ENCODE assay signal across 15 mouse cellular contexts in the genomic region with DNA sequence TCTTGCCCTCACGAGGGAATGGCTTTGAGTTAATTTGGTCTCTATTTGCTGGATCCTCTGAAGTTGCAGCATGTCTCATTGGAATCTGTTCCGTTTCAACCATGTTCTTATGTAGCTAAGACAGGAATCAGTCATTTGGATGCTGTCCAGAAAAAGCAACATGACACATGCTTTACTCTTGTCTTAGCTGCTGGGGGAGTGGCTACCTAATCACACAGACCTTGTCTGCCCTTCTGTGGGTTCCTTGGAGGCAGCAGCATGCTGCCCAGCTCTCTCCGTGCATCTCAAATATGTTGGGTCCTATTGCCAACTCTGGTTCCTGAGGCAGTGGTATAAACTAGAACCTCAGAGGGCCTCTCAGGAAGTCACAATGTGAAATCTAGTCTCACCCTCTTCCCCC. TPM values are rescaled to one million over a fixed set of nuclear protein-coding genes. Genes with fewer than 3 reads are reported as not detected.
DNase-seq lines count a peak whose midpoint lies in the region; ATAC-seq and TF ChIP-seq lines count a peak whose summit lies in the region.
"Had no signal": no experiment of that assay in that cellular context is flagged by ENCODE, and none has a peak within 500 bp of the region (broad histone marks: within the 10 kb centered on the region; RNA-seq: fewer than 3 reads in every experiment).

No protein-coding gene starts in this region.

- no peak overlapping the region for H3K9ac ChIP-seq in heart, embryonic 11.5 days (ENCODE audit: low read depth, low read length)
- no peak overlapping the region for H3K9ac ChIP-seq in kidney, postnatal 0 days (ENCODE audit: low read depth, low read length)
- H3K9ac ChIP-seq in MEL (ENCODE audit: control insufficient read depth, low read depth, low read length, poor library complexity, severe bottlenecking) = no peak overlapping the region
- no peak overlapping the region for H3K9ac ChIP-seq in liver, postnatal 0 days (replicated peaks)
- H3K9ac ChIP-seq in hindbrain, embryonic 13.5 days = no peak overlapping the region
- H3K9ac ChIP-seq: embryonic facial prominence, embryonic 12.5 days; hindbrain, embryonic 12.5 days; kidney, embryonic 15.5 days had no signal

- no peaks in the 10 kb centered on the region for H3K36me3 ChIP-seq in heart, embryonic 11.5 days (ENCODE audit: control insufficient read depth, insufficient read depth, low read length)
- H3K36me3 ChIP-seq in kidney, postnatal 0 days (ENCODE audit: insufficient read depth, low read length) = no peaks in the 10 kb centered on the region
- H3K36me3 ChIP-seq in MEL (ENCODE audit: control insufficient read depth in 1 of 2, insufficient read depth in 2 of 2, low read length in 2 of 2) = no peaks in the 10 kb centered on the region
- no peaks in the 10 kb centered on the region for H3K36me3 ChIP-seq in liver, postnatal 0 days (replicated peaks; ENCODE audit: insufficient read depth, low read length)
- H3K36me3 ChIP-seq in hindbrain, embryonic 13.5 days = no peaks in the 10 kb centered on the region
- H3K36me3 ChIP-seq: embryonic facial prominence, embryonic 12.5 days; hindbrain, embryonic 12.5 days; kidney, embryonic 15.5 days had no signal

- TF ChIP-seq CTCF in kidney, postnatal 0 days (IDR thresholded peaks at IDR 0.05; ENCODE audit: low read depth) = no peak
- TF ChIP-seq CTCF in MEL (IDR thresholded peaks at IDR 0.05 in 2 of 3, conservative IDR thresholded peaks at IDR 0.05 in 1 of 3; ENCODE audit: control insufficient read depth in 1 of 3, insufficient read depth in 1 of 3, low read depth in 2 of 3, low read length in 3 of 3, poor library complexity in 1 of 3, severe bottlenecking in 1 of 3) = no peak
- no peak for TF ChIP-seq CTCF in liver, postnatal 0 days (IDR thresholded peaks at IDR 0.05; ENCODE audit: low read depth)

- H3K79me2 ChIP-seq in MEL (ENCODE audit: control insufficient read depth, insufficient read depth, low read length, poor library complexity) = no peaks in the 10 kb centered on the region

- TF ChIP-seq POLR2A in MEL (IDR thresholded peaks at IDR 0.05; ENCODE audit: control insufficient read depth in 1 of 2, insufficient read depth in 1 of 2, low read depth in 1 of 2, low read length in 2 of 2, poor library complexity in 1 of 2) = no peak

- no peak for DNase-seq in heart, adult 18-20 months
- DNase-seq in kidney, postnatal 0 days (ENCODE audit: low spot score) = peak; percentile 44
- DNase-seq in kidney, adult 18-20 months = no peak
- DNase-seq in MEL (ENCODE audit: low read depth, low spot score) = peak; percentile 38
- no peak for DNase-seq in liver, postnatal 0 days
- DNase-seq in cerebellum, postnatal 4 days (ENCODE audit: low spot score in 2 of 2) = no peak
- DNase-seq: left cerebral cortex, postnatal 4 days had no signal

- peak; percentile 67 for ATAC-seq in heart, embryonic 11.5 days (replicated peaks; ENCODE audit: insufficient number of reproducible peaks, low FRiP score, low TSS enrichment)
- ATAC-seq in kidney, postnatal 0 days (replicated peaks; ENCODE audit: low FRiP score, low read depth) = no peak
- 0 out of 2 replicates have a peak, but pooled peaks have one; percentile 19 for ATAC-seq in liver, postnatal 0 days
- ATAC-seq in hindbrain, embryonic 13.5 days (ENCODE audit: low FRiP score) = no peak
- ATAC-seq: forebrain, embryonic 14.5 days; midbrain, embryonic 16.5 days had no signal

- peaks cover 14% of the 10 kb centered on the region for H3K4me1 ChIP-seq in heart, embryonic 11.5 days (ENCODE audit: control insufficient read depth, insufficient read depth, low read length)
- 0 out of 2 replicates have a peak, but pooled peaks cover under 1% of the 10 kb centered on the region for H3K4me1 ChIP-seq in kidney, postnatal 0 days (replicated peaks; ENCODE audit: insufficient read depth, low read length)
- H3K4me1 ChIP-seq in MEL (ENCODE audit: control insufficient read depth in 1 of 2, insufficient read depth in 2 of 2, low read length in 2 of 2) = no peaks in the 10 kb centered on the region
- H3K4me1 ChIP-seq in liver, postnatal 0 days (ENCODE audit: insufficient read depth) = peaks cover 9% of the 10 kb centered on the region; the same call in 1 of the 2 replicates
- no peaks in the 10 kb centered on the region for H3K4me1 ChIP-seq in hindbrain, embryonic 13.5 days (replicated peaks)
- H3K4me1 ChIP-seq: embryonic facial prominence, embryonic 12.5 days; hindbrain, embryonic 12.5 days had no signal

- H3K27ac ChIP-seq in heart, embryonic 11.5 days (ENCODE audit: low read depth, low read length) = no peak overlapping the region
- no peak overlapping the region for H3K27ac ChIP-seq in kidney, postnatal 0 days
- no peak overlapping the region for H3K27ac ChIP-seq in MEL (ENCODE audit: control insufficient read depth, low read depth, low read length)
- no peak overlapping the region for H3K27ac ChIP-seq in liver, postnatal 0 days (ENCODE audit: low read depth)
- H3K27ac ChIP-seq in hindbrain, embryonic 13.5 days = no peak overlapping the region
- H3K27ac ChIP-seq: embryonic facial prominence, embryonic 12.5 days; hindbrain, embryonic 12.5 days; kidney, embryonic 15.5 days had no signal

- no peaks in the 10 kb centered on the region for H3K27me3 ChIP-seq in heart, embryonic 11.5 days (ENCODE audit: control insufficient read depth, insufficient read depth, low read length)
- H3K27me3 ChIP-seq in kidney, postnatal 0 days (ENCODE audit: insufficient read depth, low read length) = no peaks in the 10 kb centered on the region
- no peaks in the 10 kb centered on the region; a peak in 1 of 4 replicates for H3K27me3 ChIP-seq in MEL (ENCODE audit: control insufficient read depth in 1 of 2, insufficient read depth in 2 of 2, low read length in 2 of 2)
- H3K27me3 ChIP-seq in liver, postnatal 0 days (ENCODE audit: insufficient read depth, low read length) = no peaks in the 10 kb centered on the region
- H3K27me3 ChIP-seq in hindbrain, embryonic 13.5 days = no peaks in the 10 kb centered on the region
- H3K27me3 ChIP-seq: embryonic facial prominence, embryonic 12.5 days; hindbrain, embryonic 12.5 days; kidney, embryonic 15.5 days had no signal

- WGBS in heart, embryonic 11.5 days (ENCODE audit: insufficient replicate concordance) = 25% methylated on average over 3 of the region's 3 CpGs
- WGBS in kidney, postnatal 0 days = 40% methylated on average over 3 of the region's 3 CpGs
- WGBS in liver, postnatal 0 days (ENCODE audit: insufficient replicate concordance) = 42% methylated on average over 3 of the region's 3 CpGs
- 82% methylated on average over 3 of the region's 3 CpGs for WGBS in hindbrain, embryonic 13.5 days

- H3K4me3 ChIP-seq in heart, embryonic 11.5 days (ENCODE audit: low read depth, low read length) = no peak overlapping the region
- no peak overlapping the region for H3K4me3 ChIP-seq in kidney, postnatal 0 days (replicated peaks; ENCODE audit: low read depth, low read length)
- no peak overlapping the region for H3K4me3 ChIP-seq in MEL (ENCODE audit: control insufficient read depth in 1 of 2, insufficient read depth in 1 of 2, low read depth in 2 of 2, low read length in 2 of 2)
- no peak overlapping the region for H3K4me3 ChIP-seq in liver, postnatal 0 days (ENCODE audit: low read depth, low read length)
- no peak overlapping the region for H3K4me3 ChIP-seq in hindbrain, embryonic 13.5 days
- H3K4me3 ChIP-seq: embryonic facial prominence, embryonic 12.5 days; hindbrain, embryonic 12.5 days; kidney, embryonic 15.5 days had no signal

- no peak for TF ChIP-seq EP300 in MEL (IDR thresholded peaks at IDR 0.05; ENCODE audit: low read depth in 1 of 2, low read length in 2 of 2)
- TF ChIP-seq EP300 in liver, postnatal 0 days (IDR thresholded peaks at IDR 0.05; ENCODE audit: low read depth) = no peak

- TF ChIP-seq RAD21 in MEL (IDR thresholded peaks at IDR 0.05; ENCODE audit: low read depth, low read length) = no peak

- no peak overlapping the region for H3K4me2 ChIP-seq in heart, embryonic 11.5 days
- H3K4me2 ChIP-seq in kidney, postnatal 0 days (ENCODE audit: low read length) = no peak overlapping the region
- H3K4me2 ChIP-seq in liver, postnatal 0 days (ENCODE audit: low read depth, low read length) = no peak overlapping the region
- no peak overlapping the region for H3K4me2 ChIP-seq in hindbrain, embryonic 13.5 days
- H3K4me2 ChIP-seq: embryonic facial prominence, embryonic 12.5 days; hindbrain, embryonic 12.5 days; kidney, embryonic 15.5 days had no signal

- H3K9me3 ChIP-seq in heart, embryonic 11.5 days (replicated peaks; ENCODE audit: control insufficient read depth, low read length) = no peaks in the 10 kb centered on the region
- H3K9me3 ChIP-seq in kidney, postnatal 0 days (replicated peaks; ENCODE audit: low read length) = no peaks in the 10 kb centered on the region
- no peaks in the 10 kb centered on the region for H3K9me3 ChIP-seq in MEL (replicated peaks; ENCODE audit: insufficient read depth, low read length)
- no peaks in the 10 kb centered on the region for H3K9me3 ChIP-seq in liver, postnatal 0 days (ENCODE audit: low read length)
- H3K9me3 ChIP-seq in hindbrain, embryonic 13.5 days = no peaks in the 10 kb centered on the region
- H3K9me3 ChIP-seq: embryonic facial prominence, embryonic 12.5 days; hindbrain, embryonic 12.5 days; kidney, embryonic 15.5 days had no signal

RNA-seq across cellular contexts. Expression of a gene that starts 28.0 kb away (rescaled TPM):
- polyA plus RNA-seq in heart, embryonic 11.5 days (2014; fragmentation: Nextera tagmentation; extraction: Ambion mirVana) = not detected in 2 replicates
- total RNA-seq in heart, adult 18-20 months (2021) = under 1 TPM; 0.75 to 0.77 TPM
- polyA plus RNA-seq in kidney, postnatal 0 days (2015; fragmentation: Nextera tagmentation; extraction: Ambion mirVana) = not detected in 2 replicates
- 0.08 TPM in 1 of 2 replicates, not detected in the other for total RNA-seq in MEL (2012; rRNA removed)
- polyA plus RNA-seq in MEL (2012; ENCODE audit: insufficient read depth in 1 of 2, insufficient read length in 2 of 2, low read depth in 1 of 2, low replicate concordance in 2 of 2, missing spikeins in 1 of 2) = under 1 TPM in 1 of 2 experiments, not detected in 1; 0.08 TPM
- not detected in 2 replicates for polyA plus RNA-seq in liver, postnatal 0 days (2015; fragmentation: Nextera tagmentation; extraction: Ambion mirVana)
- polyA plus RNA-seq in hindbrain, embryonic 13.5 days (2015; fragmentation: Nextera tagmentation; extraction: Ambion mirVana) = not detected in 2 replicates
- polyA plus RNA-seq: embryonic facial prominence, embryonic 12.5 days; forebrain, embryonic 14.5 days; hindbrain, embryonic 12.5 days; kidney, embryonic 15.5 days; midbrain, embryonic 16.5 days; neural tube, embryonic 14.5 days had no signal

RNA-seq across cellular contexts. Expression of a gene that starts 33.8 kb away (rescaled TPM):
- polyA plus RNA-seq in heart, embryonic 11.5 days (2014; fragmentation: Nextera tagmentation; extraction: Ambion mirVana) = not detected in 2 replicates
- under 1 TPM; 0.75 to 0.77 TPM for total RNA-seq in heart, adult 18-20 months (2021)
- polyA plus RNA-seq in kidney, postnatal 0 days (2015; fragmentation: Nextera tagmentation; extraction: Ambion mirVana) = not detected in 2 replicates
- total RNA-seq in MEL (2012; rRNA removed) = 0.08 TPM in 1 of 2 replicates, not detected in the other
- under 1 TPM in 1 of 2 experiments, not detected in 1; 0.08 TPM for polyA plus RNA-seq in MEL (2012; ENCODE audit: insufficient read depth in 1 of 2, insufficient read length in 2 of 2, low read depth in 1 of 2, low replicate concordance in 2 of 2, missing spikeins in 1 of 2)
- not detected in 2 replicates for polyA plus RNA-seq in liver, postnatal 0 days (2015; fragmentation: Nextera tagmentation; extraction: Ambion mirVana)
- polyA plus RNA-seq in hindbrain, embryonic 13.5 days (2015; fragmentation: Nextera tagmentation; extraction: Ambion mirVana) = not detected in 2 replicates
- polyA plus RNA-seq: embryonic facial prominence, embryonic 12.5 days; forebrain, embryonic 14.5 days; hindbrain, embryonic 12.5 days; kidney, embryonic 15.5 days; midbrain, embryonic 16.5 days; neural tube, embryonic 14.5 days had no signal

RNA-seq across cellular contexts. Expression of a gene that starts 39.6 kb away (rescaled TPM):
- polyA plus RNA-seq in heart, embryonic 11.5 days (2014; fragmentation: Nextera tagmentation; extraction: Ambion mirVana) = not detected in 2 replicates
- total RNA-seq in heart, adult 18-20 months (2021) = under 1 TPM; 0.75 to 0.77 TPM
- not detected in 2 replicates for polyA plus RNA-seq in kidney, postnatal 0 days (2015; fragmentation: Nextera tagmentation; extraction: Ambion mirVana)
- total RNA-seq in MEL (2012; rRNA removed) = 0.08 TPM in 1 of 2 replicates, not detected in the other
- polyA plus RNA-seq in MEL (2012; ENCODE audit: insufficient read depth in 1 of 2, insufficient read length in 2 of 2, low read depth in 1 of 2, low replicate concordance in 2 of 2, missing spikeins in 1 of 2) = under 1 TPM in 1 of 2 experiments, not detected in 1; 0.08 TPM
- not detected in 2 replicates for polyA plus RNA-seq in liver, postnatal 0 days (2015; fragmentation: Nextera tagmentation; extraction: Ambion mirVana)
- not detected in 2 replicates for polyA plus RNA-seq in hindbrain, embryonic 13.5 days (2015; fragmentation: Nextera tagmentation; extraction: Ambion mirVana)
- polyA plus RNA-seq: embryonic facial prominence, embryonic 12.5 days; forebrain, embryonic 14.5 days; hindbrain, embryonic 12.5 days; kidney, embryonic 15.5 days; midbrain, embryonic 16.5 days; neural tube, embryonic 14.5 days had no signal

RNA-seq across cellular contexts. Expression of a gene that starts 45.4 kb away (rescaled TPM):
- not detected in 2 replicates for polyA plus RNA-seq in heart, embryonic 11.5 days (2014; fragmentation: Nextera tagmentation; extraction: Ambion mirVana)
- total RNA-seq in heart, adult 18-20 months (2021) = under 1 TPM; 0.75 to 0.77 TPM
- polyA plus RNA-seq in kidney, postnatal 0 days (2015; fragmentation: Nextera tagmentation; extraction: Ambion mirVana) = not detected in 2 replicates
- total RNA-seq in MEL (2012; rRNA removed) = 0.08 TPM in 1 of 2 replicates, not detected in the other
- under 1 TPM in 1 of 2 experiments, not detected in 1; 0.08 TPM for polyA plus RNA-seq in MEL (2012; ENCODE audit: insufficient read depth in 1 of 2, insufficient read length in 2 of 2, low read depth in 1 of 2, low replicate concordance in 2 of 2, missing spikeins in 1 of 2)
- polyA plus RNA-seq in liver, postnatal 0 days (2015; fragmentation: Nextera tagmentation; extraction: Ambion mirVana) = not detected in 2 replicates
- polyA plus RNA-seq in hindbrain, embryonic 13.5 days (2015; fragmentation: Nextera tagmentation; extraction: Ambion mirVana) = not detected in 2 replicates
- polyA plus RNA-seq: embryonic facial prominence, embryonic 12.5 days; forebrain, embryonic 14.5 days; hindbrain, embryonic 12.5 days; kidney, embryonic 15.5 days; midbrain, embryonic 16.5 days; neural tube, embryonic 14.5 days had no signal

RNA-seq across cellular contexts. Expression of a gene that starts 51.2 kb away (rescaled TPM):
- not detected in 2 replicates for polyA plus RNA-seq in heart, embryonic 11.5 days (2014; fragmentation: Nextera tagmentation; extraction: Ambion mirVana)
- total RNA-seq in heart, adult 18-20 months (2021) = under 1 TPM in 1 of 2 experiments, not detected in 1; 0.75 TPM
- polyA plus RNA-seq in kidney, postnatal 0 days (2015; fragmentation: Nextera tagmentation; extraction: Ambion mirVana) = not detected in 2 replicates
- 0.08 TPM in 1 of 2 replicates, not detected in the other for total RNA-seq in MEL (2012; rRNA removed)
- polyA plus RNA-seq in MEL (2012; ENCODE audit: insufficient read depth in 1 of 2, insufficient read length in 2 of 2, low read depth in 1 of 2, low replicate concordance in 2 of 2, missing spikeins in 1 of 2) = not detected
- not detected in 2 replicates for polyA plus RNA-seq in liver, postnatal 0 days (2015; fragmentation: Nextera tagmentation; extraction: Ambion mirVana)
- polyA plus RNA-seq in hindbrain, embryonic 13.5 days (2015; fragmentation: Nextera tagmentation; extraction: Ambion mirVana) = not detected in 2 replicates
- total RNA-seq: left cerebral cortex, postnatal 4 days had no signal
- polyA plus RNA-seq: embryonic facial prominence, embryonic 12.5 days; forebrain, embryonic 14.5 days; hindbrain, embryonic 12.5 days; kidney, embryonic 15.5 days; midbrain, embryonic 16.5 days; neural tube, embryonic 14.5 days had no signal

Comparison
In these comparisons a context has a peak if more than half of its experiments do, and no peak if none do; other contexts are left out.
1. DNase-seq: peak in kidney, postnatal 0 days (single experiment) and MEL (single experiment); none in heart, adult 18-20 months (0 of 2), kidney, adult 18-20 months (single experiment), liver, postnatal 0 days (single experiment) and cerebellum, postnatal 4 days (0 of 2).
2. ATAC-seq: peak in heart, embryonic 11.5 days (single experiment) and liver, postnatal 0 days (single experiment); none in kidney, postnatal 0 days (single experiment) and hindbrain, embryonic 13.5 days (single experiment).